Mouse (Mus musculus) urinary bladder, postnatal 4 days (tissue): ENCODE measurements around the gene Emilin3.
"Not testable (repeated sequence)": the region's sequence is repeated elsewhere in the genome, so short reads cannot be mapped to it uniquely, and the experiment has no call there.

Experiments
- DNase-seq, 2 experiments: peaks; one replicate each; pipeline ENCODE4 v3.0.0; 2021 to 2022; ENCODE audit warnings: low spot score in 2 of 2

Gene Emilin3

GRCm38 (mm10) chr2:160912231-160912671, at the start of gene Emilin3:
Gene Emilin3 (minus strand): TSS chr2:160912328.
- DNase-seq: peak in 1 of 2 experiments; percentile 28

- DNase-seq: no peak
These were observed 49.0 kb upstream of the Emilin3 start for GRCm38 (mm10) chr2:160960956-160961646.

DNA sequence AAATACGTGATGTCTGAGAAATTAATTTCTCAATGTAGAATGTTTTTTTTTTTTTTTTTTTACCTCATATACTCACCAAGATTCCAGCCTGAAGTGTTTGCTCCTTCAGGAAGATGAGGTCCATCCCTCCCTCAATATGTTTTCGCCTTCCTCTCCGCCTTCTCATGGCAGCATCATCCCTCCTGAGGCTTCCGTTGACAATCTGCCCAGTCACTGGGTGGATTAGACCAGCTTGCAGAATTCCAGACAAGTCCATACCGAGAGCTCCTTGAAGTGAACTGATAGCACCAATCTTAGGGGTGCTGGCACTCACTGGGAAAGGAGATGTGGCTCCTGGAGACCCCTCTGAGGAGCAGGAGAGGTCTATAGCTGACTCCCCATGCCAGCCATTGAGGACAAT, 47.8 kb upstream of the Emilin3 start:
- no peak for DNase-seq

DNA sequence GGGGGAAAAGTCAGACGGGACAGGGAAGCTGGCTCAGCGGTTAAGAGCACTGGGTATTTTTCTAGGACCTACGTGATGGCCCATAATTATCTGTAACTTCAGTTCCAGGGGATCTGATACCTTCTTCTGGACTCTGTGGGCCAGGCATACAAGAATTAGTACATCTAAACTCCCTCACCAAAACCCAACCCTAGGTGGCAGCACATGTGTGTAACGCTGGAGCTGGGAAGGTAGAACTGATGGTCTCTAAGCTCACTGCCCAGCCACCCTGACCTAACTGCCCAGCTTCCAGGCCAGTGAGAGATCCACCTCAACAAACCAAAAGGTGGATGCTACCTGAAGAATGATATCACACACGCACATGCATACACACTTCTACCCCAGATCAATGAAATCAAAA, 46.6 kb upstream of the Emilin3 start:
- DNase-seq: no peak

- DNase-seq: not testable (repeated sequence)
These were observed 45.7 kb upstream of the Emilin3 start for GRCm38 (mm10) chr2:160957801-160958200.

DNA sequence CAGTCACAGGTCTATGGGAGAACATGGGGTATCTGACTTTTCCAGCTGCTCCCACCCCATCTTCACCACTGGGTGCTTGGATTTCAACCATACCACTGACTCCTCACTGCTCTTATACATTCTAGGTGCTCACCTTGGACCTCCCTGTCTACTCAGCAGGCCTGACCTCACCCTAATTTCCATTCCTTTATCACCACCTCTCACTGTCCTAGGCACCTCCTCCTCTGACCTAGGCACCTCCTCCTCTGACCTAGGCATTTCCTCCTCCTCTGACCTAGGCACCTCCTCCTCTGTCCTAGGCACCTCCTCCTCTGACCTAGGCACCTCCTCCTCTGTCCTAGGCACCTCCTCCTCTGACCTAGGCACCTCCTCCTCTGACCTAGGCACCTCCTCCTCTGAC, 45.2 kb upstream of the Emilin3 start:
- not testable (repeated sequence) for DNase-seq

DNA sequence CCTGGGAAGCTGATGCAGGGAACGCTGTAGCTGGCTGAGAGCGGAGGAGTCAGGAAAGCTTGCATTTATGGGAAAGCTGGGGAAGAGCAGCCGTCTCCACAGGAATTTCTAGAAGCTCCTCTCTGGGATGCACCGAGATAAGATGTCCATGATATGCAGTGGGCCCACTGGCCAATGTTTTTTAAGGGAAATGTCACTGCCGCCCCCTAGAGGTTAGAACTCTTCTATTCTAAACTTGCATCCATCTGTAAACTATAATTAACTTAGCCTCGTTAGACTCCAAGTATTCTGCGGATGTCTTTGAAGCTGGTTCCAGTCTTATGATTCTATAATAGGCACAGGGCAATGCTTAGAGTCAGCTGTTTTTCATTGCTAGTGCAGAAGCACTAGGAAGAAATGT, 43.2 kb upstream of the Emilin3 start:
- no peak for DNase-seq

DNA sequence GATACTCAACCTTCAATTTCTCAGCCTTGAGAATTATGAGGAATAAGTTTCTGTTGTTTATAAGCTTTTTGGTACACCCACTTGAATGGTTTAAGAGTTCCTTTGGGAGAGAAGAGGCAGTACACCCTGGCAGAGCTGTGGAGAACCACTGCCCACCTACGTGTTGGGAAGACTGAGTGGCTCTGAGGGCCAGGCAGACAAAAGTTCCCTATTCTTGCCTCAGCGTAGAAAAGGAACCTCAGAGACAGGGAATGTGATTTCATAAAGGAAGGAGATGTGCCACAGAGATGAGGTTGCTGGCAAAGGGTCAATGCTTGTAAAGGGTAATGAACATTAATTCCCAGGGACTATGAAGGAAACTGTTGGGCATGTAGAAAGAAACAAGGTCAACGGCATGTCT, 42.4 kb upstream of the Emilin3 start:
- DNase-seq: no peak

- DNase-seq: no peak
These were observed 41.2 kb upstream of the Emilin3 start for GRCm38 (mm10) chr2:160953131-160953873.

- no peak for DNase-seq
These were observed 39.5 kb upstream of the Emilin3 start for GRCm38 (mm10) chr2:160951595-160951994.

GRCm38 (mm10) chr2:160942443-160942842, 30.3 kb upstream of the Emilin3 start:
- no peak for DNase-seq

DNA sequence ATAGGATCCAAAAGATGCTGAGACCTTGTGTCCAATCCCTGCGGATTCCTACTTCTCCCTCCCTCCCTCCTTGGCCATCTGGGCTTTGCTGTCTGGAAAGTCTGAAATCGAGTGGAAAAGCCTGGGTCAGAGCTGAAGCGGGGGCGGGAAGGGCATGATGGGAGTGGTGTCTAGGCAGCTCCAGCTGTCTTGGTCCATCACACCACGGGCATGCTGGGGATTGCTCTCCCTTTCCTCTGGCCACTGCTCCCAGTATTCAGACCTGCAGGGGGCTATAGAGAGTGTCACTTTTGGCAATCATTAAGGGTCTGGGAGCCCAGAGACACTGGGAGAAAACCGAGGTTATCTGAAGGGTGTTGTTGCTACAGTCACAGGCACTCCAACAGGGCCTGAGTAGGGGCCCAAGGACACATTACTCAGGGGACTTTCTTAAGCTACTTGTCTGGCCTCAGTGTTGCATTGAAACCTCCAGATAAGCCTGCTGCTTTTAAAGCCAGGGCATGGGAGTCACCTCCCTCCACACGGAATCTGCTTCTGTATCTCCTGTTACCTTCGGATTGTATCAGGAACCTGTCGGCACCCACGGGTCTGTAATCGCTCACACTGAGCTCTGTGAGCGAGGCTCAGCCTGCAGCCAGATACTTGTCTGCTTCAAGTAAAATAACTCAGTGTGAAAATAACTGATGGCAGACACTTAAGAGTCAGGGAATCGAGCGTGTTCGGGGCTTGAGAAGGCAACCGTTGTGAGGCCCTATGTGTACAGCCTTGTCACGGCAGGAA, 29.0 kb upstream of the Emilin3 start:
- DNase-seq: no peak

GRCm38 (mm10) chr2:160934451-160934850, 22.3 kb upstream of the Emilin3 start:
- no peak for DNase-seq

- no peak for DNase-seq
These were observed 21.8 kb upstream of the Emilin3 start for GRCm38 (mm10) chr2:160933890-160934289.

DNA sequence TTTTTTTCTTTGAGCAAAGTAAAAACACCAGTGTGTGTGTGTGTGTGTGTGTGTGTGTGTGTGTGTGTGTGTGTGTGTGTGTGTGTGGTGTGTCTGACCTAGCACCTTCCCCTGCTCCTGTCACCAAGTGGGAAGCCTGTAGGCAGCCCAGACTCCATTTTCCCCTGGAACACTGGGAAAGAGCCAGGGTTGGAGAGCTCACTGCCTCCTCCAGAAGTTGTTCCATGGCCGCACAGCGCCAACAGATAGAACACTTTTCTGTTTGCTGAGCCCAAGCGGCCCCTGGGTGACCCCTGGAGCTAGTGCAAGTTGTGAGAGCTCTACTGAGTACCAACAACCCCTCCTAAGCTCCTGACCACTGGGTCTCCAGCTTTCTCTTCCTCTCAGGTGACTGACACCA, 20.9 kb upstream of the Emilin3 start:
- DNase-seq: no peak

- no peak for DNase-seq
These were observed 20.2 kb upstream of the Emilin3 start for GRCm38 (mm10) chr2:160932325-160932724.

DNA sequence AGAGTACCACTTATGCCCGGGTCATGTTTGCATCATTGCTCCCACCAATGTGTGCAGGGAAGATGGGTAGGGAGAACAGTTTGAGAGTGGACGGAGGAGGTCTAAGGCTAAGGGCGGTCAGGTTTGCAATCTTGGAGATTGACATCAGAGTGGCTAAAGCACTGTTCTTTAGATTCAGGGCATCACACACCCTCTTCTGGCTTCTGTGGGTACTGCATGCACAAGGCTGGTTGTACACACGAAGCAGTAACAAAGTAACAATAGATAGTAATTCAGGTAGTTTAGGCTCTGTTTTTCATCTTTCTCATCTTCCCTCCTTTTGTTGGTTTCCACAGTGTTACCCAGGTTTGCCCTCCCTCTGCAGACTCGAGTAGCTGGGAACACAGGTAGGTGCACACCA, 19.2 kb upstream of the Emilin3 start:
- no peak for DNase-seq

DNA sequence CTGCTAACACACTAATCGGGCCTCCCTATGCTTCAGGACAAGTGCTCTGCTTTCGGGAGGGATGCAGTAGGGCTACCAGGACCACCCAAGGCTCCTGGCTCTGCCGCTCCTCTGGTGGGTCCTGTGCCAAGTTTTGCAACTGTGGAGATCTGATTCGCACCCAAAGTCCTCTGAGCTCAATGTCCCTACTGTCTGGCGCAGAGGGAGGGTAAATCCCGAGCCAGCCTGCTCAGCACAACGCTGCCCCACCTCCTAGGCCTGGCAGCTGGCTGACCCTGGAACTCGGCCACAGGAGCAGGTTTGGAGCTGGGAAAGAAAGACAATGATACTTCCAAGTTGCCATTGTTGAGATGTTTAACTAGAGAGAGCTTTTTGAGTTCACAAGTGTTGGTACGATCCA, 13.1 kb upstream of the Emilin3 start:
- DNase-seq: peak in 1 of 2 experiments; percentile 31

DNA sequence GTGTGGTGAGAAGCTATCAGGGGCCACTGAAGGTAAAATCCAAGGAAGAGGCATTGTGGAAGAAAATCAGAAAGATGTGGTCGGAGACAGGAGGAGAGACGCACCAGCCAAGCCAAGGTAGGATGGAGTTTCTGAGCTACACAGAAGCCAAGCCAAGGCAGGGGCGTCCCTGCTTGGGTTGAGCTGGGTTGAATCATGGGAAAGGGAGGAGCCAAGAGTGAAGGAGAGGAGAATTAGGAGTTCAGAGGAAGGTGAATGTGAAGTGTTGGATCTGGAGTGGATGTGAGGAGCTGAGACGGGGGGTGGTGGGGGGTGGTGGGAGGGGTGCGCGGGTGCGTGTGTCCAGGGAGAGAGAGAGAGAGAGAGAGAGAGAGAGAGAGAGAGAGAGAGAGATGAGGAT, 9.2 kb upstream of the Emilin3 start:
- no peak for DNase-seq

GRCm38 (mm10) chr2:160918930-160919215, 6.7 kb upstream of the Emilin3 start:
- no peak for DNase-seq

DNA sequence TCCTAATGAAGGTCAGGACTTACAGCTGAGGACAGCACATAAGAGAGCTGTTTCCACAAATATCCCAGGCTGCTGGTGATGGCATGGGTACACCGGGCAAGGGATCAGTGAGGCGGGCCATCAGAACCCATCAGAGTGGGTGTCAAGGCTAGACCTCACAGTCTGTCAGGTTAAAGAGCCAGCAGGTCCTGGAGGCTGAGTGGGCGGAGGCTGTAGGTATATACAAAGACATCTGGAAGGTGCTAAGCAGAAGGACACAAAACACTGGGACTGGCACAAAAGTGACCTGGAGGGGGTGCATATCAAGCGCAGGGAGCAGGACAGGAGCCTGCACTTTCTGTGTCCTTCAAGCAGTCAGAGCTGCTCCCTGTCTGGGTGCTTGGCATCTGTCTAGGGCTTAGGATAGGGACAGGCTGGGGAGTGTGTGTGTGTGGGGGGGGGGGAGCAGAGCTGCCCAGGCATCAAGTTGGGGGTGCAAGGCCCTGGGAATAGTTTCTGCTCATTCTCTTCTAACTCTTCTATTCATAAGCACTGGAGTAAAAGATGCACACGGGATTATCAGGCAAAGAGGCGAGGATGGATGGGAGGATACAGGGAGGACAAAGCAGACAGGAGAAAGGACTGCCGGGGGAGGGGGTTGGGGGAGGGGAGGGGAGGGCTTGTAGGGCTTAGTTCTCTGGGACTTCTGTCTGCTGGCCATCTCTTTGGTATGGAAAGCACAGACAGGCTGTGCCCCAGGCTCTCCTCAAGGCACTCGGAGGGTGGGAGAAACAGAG, 6.2 kb upstream of the Emilin3 start:
- DNase-seq: no peak

DNA sequence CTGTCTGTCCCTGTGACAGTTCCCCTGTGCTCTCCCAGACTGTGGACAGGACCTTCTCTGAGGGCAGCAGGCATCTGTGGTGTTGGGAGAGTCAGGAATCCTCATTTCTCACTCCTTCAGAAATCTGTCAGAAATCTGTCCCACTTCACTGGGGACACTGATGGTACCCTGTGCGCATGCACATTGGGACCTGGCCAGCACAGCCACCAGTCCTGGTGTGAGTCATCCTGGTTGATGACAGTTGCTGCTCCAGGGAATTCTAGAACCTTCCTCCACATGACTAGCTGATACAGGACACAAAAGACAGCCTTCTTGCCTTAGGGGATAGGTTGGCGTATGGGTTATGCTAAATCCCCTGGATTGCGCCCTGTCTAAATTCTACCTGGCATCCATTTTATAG, 5.2 kb upstream of the Emilin3 start:
- DNase-seq: no peak
